Mouse (Mus musculus): ENCODE measurements around the gene A830018L16Rik.

GRCm38 (mm10) chr1:12009551-12009846 is 595.6 kb downstream of the A830018L16Rik start:
- TF ChIP-seq ZC3H11A (IDR thresholded peaks at IDR 0.05; ENCODE audit: low read depth, low read length) (no peak), MXI1 (IDR thresholded peaks at IDR 0.05; ENCODE audit: low read depth, low read length) (no peak), CTCF (IDR thresholded peaks at IDR 0.05 in 2 of 3, conservative IDR thresholded peaks at IDR 0.05 in 1 of 3; ENCODE audit: control insufficient read depth in 1 of 3, insufficient read depth in 1 of 3, low read depth in 2 of 3, low read length in 3 of 3, poor library complexity in 1 of 3, severe bottlenecking in 1 of 3) (no peak), KAT2A (conservative IDR thresholded peaks at IDR 0.05; ENCODE audit: low read depth, low read length) (no peak), ETS1 (IDR thresholded peaks at IDR 0.05; ENCODE audit: low read depth, low read length) (no peak), POLR2A (IDR thresholded peaks at IDR 0.05; ENCODE audit: control insufficient read depth in 1 of 2, insufficient read depth in 1 of 2, low read depth in 1 of 2, low read length in 2 of 2, poor library complexity in 1 of 2) (no peak), ZMIZ1 (IDR thresholded peaks at IDR 0.05; ENCODE audit: low read depth, low read length) (no peak), MAX (IDR thresholded peaks at IDR 0.05; ENCODE audit: low read length) (no peak)
